Mouse (Mus musculus) cerebellum, adult 9-10 months (tissue): ENCODE data around the gene Hpd.

Experiments used
- DNase-seq: peaks from one replicate; pipeline ENCODE4 v3.0.0; 2022

Gene Hpd

GRCm38 (mm10) chr5:123181536-123181935 lies 991 bp downstream of the Hpd start:
- no peak for DNase-seq

GRCm38 (mm10) chr5:123180390-123180789 lies 2.1 kb downstream of the Hpd start:
- DNase-seq, result no peak

GRCm38 (mm10) chr5:123178792-123179191 lies 3.7 kb downstream of the Hpd start:
- no peak for DNase-seq

GRCm38 (mm10) chr5:123171646-123172350 lies 10.7 kb downstream of the Hpd start:
- DNase-seq, result peak; percentile 79

GRCm38 (mm10) chr5:123170365-123170764 lies 12.2 kb downstream of the Hpd start:
- no peak for DNase-seq

GRCm38 (mm10) chr5:123169284-123169683 lies 13.2 kb downstream of the Hpd start, which contains the start of gene Psmd9:
Gene Psmd9, plus strand, starts transcription at chr5:123169413.
- no peak for DNase-seq

GRCm38 (mm10) chr5:123167591-123167990 lies 14.9 kb downstream of the Hpd start:
- no peak for DNase-seq

- no peak for DNase-seq
Measured at GRCm38 (mm10) chr5:123166437-123166836, 16.1 kb downstream of the Hpd start.

GRCm38 (mm10) chr5:123162942-123163341 lies 19.6 kb downstream of the Hpd start:
- DNase-seq, result no peak

- peak; percentile 15 for DNase-seq
Measured at GRCm38 (mm10) chr5:123160341-123160740, 22.2 kb downstream of the Hpd start.

GRCm38 (mm10) chr5:123159866-123160265 lies 22.7 kb downstream of the Hpd start:
- no peak for DNase-seq

GRCm38 (mm10) chr5:123159446-123159845 lies 23.1 kb downstream of the Hpd start:
- DNase-seq, result no peak

GRCm38 (mm10) chr5:123157972-123158371 lies 24.6 kb downstream of the Hpd start:
- DNase-seq, result no peak

- peak; percentile 28 for DNase-seq
Measured at GRCm38 (mm10) chr5:123156763-123157162, 25.8 kb downstream of the Hpd start.

- peak; percentile 80 for DNase-seq
Measured at GRCm38 (mm10) chr5:123155425-123155824, 27.1 kb downstream of the Hpd start.

GRCm38 (mm10) chr5:123152901-123153300 lies 29.6 kb downstream of the Hpd start:
- no peak for DNase-seq

GRCm38 (mm10) chr5:123151707-123152362 lies 30.7 kb downstream of the Hpd start:
- no peak for DNase-seq

GRCm38 (mm10) chr5:123151077-123151476 lies 31.4 kb downstream of the Hpd start:
- no peak for DNase-seq

GRCm38 (mm10) chr5:123150641-123151040 lies 31.9 kb downstream of the Hpd start:
- DNase-seq, result peak; percentile 67

- DNase-seq, result peak; percentile 93
Measured at GRCm38 (mm10) chr5:123149451-123150400, 32.8 kb downstream of the Hpd start.

GRCm38 (mm10) chr5:123148073-123148722 lies 34.3 kb downstream of the Hpd start:
- peak; percentile 51 for DNase-seq

- DNase-seq, result peak; percentile 45
Measured at GRCm38 (mm10) chr5:123147569-123147968, 35.0 kb downstream of the Hpd start.

- DNase-seq, result no peak
Measured at GRCm38 (mm10) chr5:123146357-123146756, 36.2 kb downstream of the Hpd start.
